Mouse (Mus musculus): ENCODE measurements around the gene Alx3. TPM values are rescaled to one million over a fixed set of nuclear protein-coding genes. Genes with fewer than 3 reads are reported as not detected.

The Alx3 gene
- polyA plus RNA-seq (2017; shearing (Covaris generic)), result under 1 TPM in 1 of 2 experiments, not detected in 1; 0.34 TPM

GRCm38 (mm10) chr3:107594662-107595263 is at the start of gene Alx3:
Alx3 (plus strand) TSS chr3:107595031.

GRCm38 (mm10) chr3:107554842-107555241 is 40.0 kb upstream of the Alx3 start, which contains the start of gene Ubl4b:
Ubl4b (minus strand) TSS chr3:107555073.

GRCm38 (mm10) chr3:107630682-107631522 is 36.1 kb downstream of the Alx3 start, which contains the start of gene Gm10961:
Gm10961 (plus strand) TSS chr3:107631322.

GRCm38 (mm10) chr3:107631523-107631958 is 36.7 kb downstream of the Alx3 start, which contains the start of gene Strip1:
Strip1 (minus strand) TSS chr3:107631694.

Other genes with a start within 250 kb of the Alx3 start
- gene Kcnc4, start 135.5 kb upstream of the Alx3 start, polyA plus RNA-seq (2017; shearing (Covaris generic)), result under 1 TPM; 0.06 to 0.07 TPM
- gene Slc6a17, start 77.0 kb upstream of the Alx3 start, polyA plus RNA-seq (2017; shearing (Covaris generic)), result under 1 TPM; 0.07 to 0.97 TPM
- 1 to 10 TPM in 1 of 2 experiments, not detected in 1; 1.2 TPM for gene Ubl4b, start 40.0 kb upstream of the Alx3 start, polyA plus RNA-seq (2017; shearing (Covaris generic))
- gene Gm10961, start 36.3 kb downstream of the Alx3 start, polyA plus RNA-seq (2017; shearing (Covaris generic)), result not detected
- 10 to 100 TPM; 54.5 to 61.1 TPM for gene Strip1, start 36.7 kb downstream of the Alx3 start, polyA plus RNA-seq (2017; shearing (Covaris generic))
- gene Ahcyl1, start 101.5 kb downstream of the Alx3 start, polyA plus RNA-seq (2017; shearing (Covaris generic)), result 10 to 100 TPM; 98.7 to 99.3 TPM
- 10 to 100 TPM; 59.3 to 75.4 TPM for gene Csf1, start 165.4 kb downstream of the Alx3 start, polyA plus RNA-seq (2017; shearing (Covaris generic))

Data from inflammation-experienced regulatory T-cells (primary cell).